Mouse (Mus musculus): Measurements from ENCODE around the gene Slc3a2.

Slc3a2 gene

GRCm38 (mm10) chr19:8706930-8707329 lies 16.2 kb downstream of the Slc3a2 start:
- no peak for DNase-seq

- no peak for DNase-seq
Measured at GRCm38 (mm10) chr19:8706132-8706667, 17.0 kb downstream of the Slc3a2 start.

GRCm38 (mm10) chr19:8705026-8705708 lies 18.0 kb downstream of the Slc3a2 start:
- no peak for DNase-seq

GRCm38 (mm10) chr19:8703571-8703970 lies 19.6 kb downstream of the Slc3a2 start:
- DNase-seq, result no peak

- no peak for DNase-seq
Measured at GRCm38 (mm10) chr19:8702458-8702857, 20.7 kb downstream of the Slc3a2 start.

GRCm38 (mm10) chr19:8699652-8700051 lies 23.5 kb downstream of the Slc3a2 start:
- no peak for DNase-seq

GRCm38 (mm10) chr19:8695330-8695729 lies 27.8 kb downstream of the Slc3a2 start:
- peak; percentile 23 for DNase-seq

GRCm38 (mm10) chr19:8692740-8693139 lies 30.4 kb downstream of the Slc3a2 start:
- DNase-seq, result no peak

GRCm38 (mm10) chr19:8691871-8692539 lies 31.2 kb downstream of the Slc3a2 start:
- DNase-seq, result no peak

GRCm38 (mm10) chr19:8683627-8684026 lies 39.5 kb downstream of the Slc3a2 start:
- no peak for DNase-seq

- DNase-seq, result peak; percentile 93
Measured at GRCm38 (mm10) chr19:8682996-8683395, 40.2 kb downstream of the Slc3a2 start.

- DNase-seq, result no peak
Measured at GRCm38 (mm10) chr19:8681633-8682362, 41.4 kb downstream of the Slc3a2 start.

- DNase-seq, result no peak
Measured at GRCm38 (mm10) chr19:8679031-8679779, 44.0 kb downstream of the Slc3a2 start.

GRCm38 (mm10) chr19:8673336-8674063 lies 49.7 kb downstream of the Slc3a2 start:
- no peak for DNase-seq

- DNase-seq, result no peak
Measured at GRCm38 (mm10) chr19:8672859-8673258, 50.3 kb downstream of the Slc3a2 start.

GRCm38 (mm10) chr19:8665746-8666145 lies 57.4 kb downstream of the Slc3a2 start:
- DNase-seq, result no peak

GRCm38 (mm10) chr19:8664859-8665258 lies 58.3 kb downstream of the Slc3a2 start:
- DNase-seq, result no peak

- DNase-seq, result peak; percentile 49
Measured at GRCm38 (mm10) chr19:8663911-8664421, 59.2 kb downstream of the Slc3a2 start.

GRCm38 (mm10) chr19:8663360-8663839 lies 59.8 kb downstream of the Slc3a2 start, which contains the start of gene Chrm1:
Gene Chrm1 (plus strand): TSS chr19:8663789.
- DNase-seq, result no peak

- DNase-seq, result peak; percentile 79
Measured at GRCm38 (mm10) chr19:8662337-8662736, 60.8 kb downstream of the Slc3a2 start.

- DNase-seq, result peak; percentile 61
Measured at GRCm38 (mm10) chr19:8661821-8662307, 61.3 kb downstream of the Slc3a2 start.
